Mouse (Mus musculus) heart, postnatal 0 days (tissue): Measurements from ENCODE around the gene Tmem210.

Experiments
- CTCF ChIP-seq: IDR thresholded peaks from 2 replicates; pipeline ENCODE4 v1.5.1; 2016; ENCODE audit warnings: antibody characterized with exemption, control low read depth, low read depth
- EP300 ChIP-seq: IDR thresholded peaks from 2 replicates; pipeline ENCODE4 v1.6.1; 2016; ENCODE audit warnings: antibody characterized with exemption, low read depth

DNA sequence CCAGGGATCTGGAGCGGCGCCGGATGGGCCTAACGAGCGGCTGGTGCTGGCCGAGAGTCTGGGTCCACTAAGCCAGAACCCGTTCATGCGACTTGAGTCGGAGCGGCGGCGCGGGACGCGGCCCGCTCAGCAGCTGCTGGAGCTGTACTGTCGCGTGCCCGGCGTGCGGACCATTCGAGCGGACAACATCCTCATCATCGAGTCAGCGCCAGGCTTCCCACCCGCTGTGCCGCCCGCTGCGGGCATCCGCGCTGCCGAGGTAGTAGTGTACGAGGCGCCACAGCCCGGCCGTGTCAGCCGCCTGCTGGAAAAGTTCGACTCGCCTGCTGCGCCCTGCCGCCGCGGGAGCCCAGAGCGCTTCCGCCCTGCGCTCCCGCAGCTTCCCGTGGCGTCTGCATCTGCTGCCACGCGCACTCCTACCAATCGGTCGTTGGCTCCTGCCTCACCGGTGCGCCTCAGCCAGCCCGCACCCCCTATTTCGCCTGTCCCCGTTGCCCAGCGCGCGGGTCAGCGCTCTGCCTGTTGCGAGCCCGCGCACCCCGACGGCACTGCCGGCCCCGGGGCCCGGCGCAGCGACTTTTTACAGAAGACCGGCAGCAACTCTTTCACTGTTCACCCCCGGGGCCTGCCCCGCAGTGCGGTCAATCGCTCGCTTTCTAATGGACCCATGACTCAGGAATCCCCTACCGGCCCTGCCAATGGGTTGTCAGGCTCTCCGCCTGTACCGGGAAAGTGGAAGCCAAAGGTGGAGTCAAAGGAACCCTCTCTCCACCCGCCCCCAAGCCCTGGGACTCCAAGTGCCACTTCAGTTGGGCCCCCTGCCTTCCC, 24.9 kb upstream of the Tmem210 start:
- TF ChIP-seq CTCF = no peak
- no peak for TF ChIP-seq EP300
